Mouse (Mus musculus) R1 (cell line): ENCODE data around the gene Gm3115.
"Not testable (repeated sequence)": the region's sequence is repeated elsewhere in the genome, so short reads cannot be mapped to it uniquely, and the experiment has no call there.

ENCODE experiments used
- DNase-seq: peaks from one replicate; pipeline ENCODE4 v3.0.0-alpha.2; 2018; ENCODE audit warnings: low read depth, low spot score

The Gm3115 gene

GRCm38 (mm10) chr14:4083820-4084219 lies at the start of gene Gm3115:
Gene Gm3115, plus strand, starts transcription at chr14:4084120.
- DNase-seq, result not testable (repeated sequence)

GRCm38 (mm10) chr14:4110426-4110825 lies 26.5 kb downstream of the Gm3115 start, which contains the start of gene Gm8108:
Gene Gm8108, plus strand, starts transcription at chr14:4110526.
- peak; percentile 14 for DNase-seq

GRCm38 (mm10) chr14:4141646-4142045 lies 57.7 kb downstream of the Gm3115 start:
- not testable (repeated sequence) for DNase-seq
